Mouse (Mus musculus) olfactory bulb, adult 2 months (tissue): ENCODE measurements at regions not wholly inside any gene's neighbourhood (a gene's known extent, or its start where the extent isn't known, plus 50 kb on each side); places are given as distances from the start of the nearest gene placed in this dataset.

Experiments
- CTCF ChIP-seq: fragments of 200-500 bp; IDR thresholded peaks from 2 replicates; pipeline ENCODE4 v1.5.1; 2012; ENCODE audit warnings: low read depth, mild to moderate bottlenecking, low read length, moderate library complexity; ENCODE audit not compliant: insufficient read depth
- POLR2A ChIP-seq: fragments of 200-500 bp; IDR thresholded peaks from 2 replicates; pipeline ENCODE4 v1.6.1; 2012; ENCODE audit warnings: mild to moderate bottlenecking, low read depth, low read length, moderate library complexity; ENCODE audit not compliant: insufficient read depth

DNA sequence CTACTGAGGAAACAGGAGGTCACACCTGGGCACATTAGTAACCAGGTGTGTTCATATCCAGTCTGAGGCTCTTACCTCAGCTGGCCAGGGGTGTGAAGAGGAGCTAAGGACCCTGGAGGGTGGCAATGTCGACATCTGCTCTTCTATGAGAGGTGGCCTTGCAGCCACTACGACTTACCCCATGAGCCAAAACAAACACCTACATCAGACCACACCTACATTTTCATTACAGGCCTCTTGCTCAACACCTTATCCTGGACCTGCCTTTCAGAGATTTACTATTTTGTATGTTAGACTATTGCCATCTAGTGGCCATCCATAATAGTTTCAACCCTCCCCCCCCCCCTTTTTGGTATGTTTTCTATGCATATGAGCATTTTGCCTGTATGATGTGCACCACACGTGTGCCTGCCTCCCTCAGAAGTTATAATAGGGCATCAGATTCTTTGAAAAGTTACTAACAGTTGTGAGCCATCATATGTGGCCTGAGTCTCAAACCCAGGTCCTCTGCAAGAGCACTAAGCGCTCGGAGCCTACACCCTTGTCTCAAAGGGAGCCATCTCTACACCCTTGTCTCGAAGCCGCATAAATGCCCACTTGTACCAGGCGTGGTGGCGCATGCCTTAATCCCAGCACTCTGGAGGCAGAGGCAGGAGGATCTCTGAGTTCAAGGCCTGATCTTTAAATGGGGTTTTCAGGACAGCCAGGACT lies 197.8 kb downstream of the Gm9195 start:
- no peak for TF ChIP-seq POLR2A
- no peak for TF ChIP-seq CTCF
